Mouse (Mus musculus) cerebellum, adult 11-12 months (tissue): ENCODE measurements around the gene Trim47.

Experiments
- DNase-seq: peaks from one replicate; pipeline ENCODE4 v3.0.0; 2022

The Trim47 gene

GRCm38 (mm10) chr11:116127156-116127980 lies at the start of gene Trim47:
Gene Trim47, minus strand, starts transcription at chr11:116127210.
- DNase-seq = peak; percentile 59

- no peak for DNase-seq
Measured at GRCm38 (mm10) chr11:116176010-116176409, 49.0 kb upstream of the Trim47 start.

GRCm38 (mm10) chr11:116174775-116175448 lies 47.9 kb upstream of the Trim47 start:
- no peak for DNase-seq

- DNase-seq = no peak
Measured at GRCm38 (mm10) chr11:116171959-116172358, 44.9 kb upstream of the Trim47 start.

GRCm38 (mm10) chr11:116170003-116170800 lies 43.2 kb upstream of the Trim47 start:
- DNase-seq = no peak

- DNase-seq = no peak
Measured at GRCm38 (mm10) chr11:116169214-116169613, 42.2 kb upstream of the Trim47 start.

- DNase-seq = peak; percentile 95
Measured at GRCm38 (mm10) chr11:116167884-116168439, 41.0 kb upstream of the Trim47 start, which contains the start of gene Fbf1. Gene Fbf1, minus strand, starts transcription at chr11:116168166.

- DNase-seq = no peak
Measured at GRCm38 (mm10) chr11:116167232-116167631, 40.2 kb upstream of the Trim47 start.

- DNase-seq = no peak
Measured at GRCm38 (mm10) chr11:116163002-116163401, 36.0 kb upstream of the Trim47 start.

- no peak for DNase-seq
Measured at GRCm38 (mm10) chr11:116162146-116162545, 35.1 kb upstream of the Trim47 start.

GRCm38 (mm10) chr11:116161312-116161711 lies 34.3 kb upstream of the Trim47 start:
- DNase-seq = no peak

- no peak for DNase-seq
Measured at GRCm38 (mm10) chr11:116150960-116151359, 23.9 kb upstream of the Trim47 start.

GRCm38 (mm10) chr11:116149341-116149740 lies 22.3 kb upstream of the Trim47 start:
- DNase-seq = peak; percentile 76

GRCm38 (mm10) chr11:116148761-116149221 lies 21.8 kb upstream of the Trim47 start:
- DNase-seq = peak; percentile 87

- peak; percentile 80 for DNase-seq
Measured at GRCm38 (mm10) chr11:116146294-116146985, 19.4 kb upstream of the Trim47 start.

GRCm38 (mm10) chr11:116145481-116146293 lies 18.7 kb upstream of the Trim47 start:
- peak; percentile 80 for DNase-seq

- peak; percentile 26 for DNase-seq
Measured at GRCm38 (mm10) chr11:116143468-116143867, 16.5 kb upstream of the Trim47 start.

GRCm38 (mm10) chr11:116142211-116142991 lies 15.4 kb upstream of the Trim47 start:
- peak; percentile 36 for DNase-seq

GRCm38 (mm10) chr11:116138468-116139138 lies 11.6 kb upstream of the Trim47 start, which contains the start of gene Mrpl38:
Gene Mrpl38, minus strand, starts transcription at chr11:116138868.
- peak; percentile 91 for DNase-seq

GRCm38 (mm10) chr11:116138096-116138467 lies 11.1 kb upstream of the Trim47 start:
- no peak for DNase-seq
